Mouse (Mus musculus) heart, embryonic 14.5 days (tissue): ENCODE measurements at regions not wholly inside any gene's neighbourhood (a gene's known extent, or its start where the extent isn't known, plus 50 kb on each side); places are given as distances from the start of the nearest gene placed in this dataset.
A peak's percentile ranks its signal among the peaks of the same experiment; 100 is the strongest.

Source experiments
- ATAC-seq: fragments of 200-750 bp; cut with Nextera tagmentation; 2 replicates; pipeline ENCODE4 v1.8.0; 2017; ENCODE audit warnings: low read depth, moderate TSS enrichment; ENCODE audit not compliant: insufficient number of reproducible peaks, insufficient read depth, low FRiP score
- H3K27ac ChIP-seq, 2 experiments: fragments of 200-500 bp in 1 of 2; fragments of 300-500 bp in 1 of 2; sonication (generic) in 1 of 2; replicated peaks in 1 of 2; 2 replicates each; pipeline ENCODE4 v1.5.1; 2012 to 2014; ENCODE audit warnings: low read depth in 2 of 2, low read length in 2 of 2, control low read depth in 1 of 2, mild to moderate bottlenecking in 1 of 2, mixed read lengths in 1 of 2; ENCODE audit not compliant: control insufficient read depth in 1 of 2, insufficient read depth in 1 of 2
- H3K27me3 ChIP-seq: fragments of 300-500 bp; sonication (generic); 2 replicates; pipeline ENCODE4 v1.6.1; 2014; ENCODE audit warnings: mild to moderate bottlenecking, low read length, control low read depth; ENCODE audit not compliant: control insufficient read depth, insufficient read depth
- H3K36me3 ChIP-seq: fragments of 300-500 bp; sonication (generic); 2 replicates; pipeline ENCODE4 v1.6.1; 2014; ENCODE audit warnings: mild to moderate bottlenecking, control low read depth, low read length, mixed read lengths; ENCODE audit not compliant: control insufficient read depth, insufficient read depth
- H3K4me1 ChIP-seq, 2 experiments: fragments of 200-500 bp in 1 of 2; fragments of 300-500 bp in 1 of 2; sonication (generic) in 1 of 2; 2 replicates each; pipeline ENCODE4 v1.6.1; 2012 to 2014; ENCODE audit warnings: low read length in 2 of 2, control low read depth in 1 of 2, mixed read lengths in 1 of 2; ENCODE audit not compliant: control insufficient read depth in 2 of 2, insufficient read depth in 2 of 2
- H3K4me2 ChIP-seq: fragments of 300-500 bp; sonication (generic); 2 replicates; pipeline ENCODE4 v1.6.1; 2014; ENCODE audit warnings: mild to moderate bottlenecking, low read length
- H3K4me3 ChIP-seq, 2 experiments: fragments of 200-500 bp in 1 of 2; fragments of 300-500 bp in 1 of 2; sonication (generic) in 1 of 2; 2 replicates each; pipeline ENCODE4 v1.5.1; 2012 to 2014; ENCODE audit warnings: low read length in 2 of 2, mild to moderate bottlenecking in 2 of 2, control low read depth in 1 of 2, low read depth in 1 of 2, moderate library complexity in 1 of 2; ENCODE audit not compliant: control insufficient read depth in 1 of 2, insufficient read depth in 1 of 2
- H3K9ac ChIP-seq: fragments of 300-500 bp; sonication (generic); 2 replicates; pipeline ENCODE4 v1.6.1; 2014; ENCODE audit warnings: mild to moderate bottlenecking, low read length
- H3K9me3 ChIP-seq: fragments of 300-500 bp; sonication (generic); 2 replicates; pipeline ENCODE4 v1.6.1; 2016; ENCODE audit warnings: low read length, control low read depth; ENCODE audit not compliant: control insufficient read depth
- WGBS: fragments of 180-500 bp; shearing (Covaris S2); extraction: QIAGEN DNeasy Blood & Tissue Kit; methylation state at CpG from one replicate; pipeline ENCODE4 v1.1.7; 2014; 5-methylcytosine and 5-hydroxymethylcytosine counted together

DNA sequence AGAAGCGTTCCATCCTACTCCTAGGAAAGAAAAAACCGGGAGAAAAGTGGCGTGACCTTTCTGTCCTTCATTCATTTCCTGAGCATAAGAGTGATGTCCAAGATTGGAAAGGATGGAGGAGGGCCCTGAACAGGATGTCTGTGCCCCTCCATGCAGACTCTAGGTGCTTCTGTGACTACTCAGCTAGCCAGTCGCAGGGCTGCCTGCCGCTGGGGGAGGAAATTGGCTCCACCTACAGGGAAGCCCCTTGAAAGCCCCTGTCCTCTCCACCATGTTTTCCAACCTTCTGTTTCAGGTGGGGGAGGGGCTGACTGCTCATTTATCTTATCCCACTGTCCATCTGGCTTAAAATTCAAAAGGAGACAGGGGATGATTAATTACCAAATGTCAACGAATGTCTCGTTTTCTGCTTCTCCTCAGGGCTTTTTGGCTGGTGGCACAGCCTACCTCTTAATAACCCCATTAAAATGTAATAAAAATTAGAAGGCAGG lies 151.2 kb downstream of the Tgfb2 start:
- no peak for ATAC-seq
- 70% methylated on average over 7 of the region's 7 CpGs for WGBS
- Histone ChIP-seq H3K9ac (no peak overlapping the region), H3K4me2 (no peak overlapping the region), H3K4me1 (peaks cover 6 to 14% of the 10 kb centered on the region in 2 experiments; a peak in 3 of 4 replicates), H3K27ac (no peak overlapping the region), H3K4me3 (no peak overlapping the region), H3K36me3 (no peaks in the 10 kb centered on the region), H3K27me3 (peaks cover 4% of the 10 kb centered on the region; the same call in 1 of the 2 replicates), H3K9me3 (no peaks in the 10 kb centered on the region)

DNA sequence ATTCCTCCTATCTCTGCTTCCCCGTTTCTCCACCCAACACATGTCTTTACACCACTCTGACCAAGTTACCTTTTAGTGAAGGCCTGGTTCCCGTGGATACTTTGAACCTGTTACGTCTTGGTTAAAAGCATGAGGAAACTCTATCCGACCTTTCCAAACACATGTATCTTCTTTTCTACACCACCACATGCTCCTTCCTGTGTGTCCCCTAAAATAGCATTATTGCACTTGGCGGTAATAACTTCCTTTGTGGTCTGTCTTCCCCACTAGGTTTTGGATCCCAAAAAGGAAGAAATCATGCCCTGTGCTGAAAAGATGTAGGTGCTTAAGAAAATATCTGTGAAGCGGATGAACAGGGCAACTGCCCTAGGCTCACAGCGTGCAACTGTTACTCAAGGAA lies 153.1 kb downstream of the Tgfb2 start:
- no peaks in the 10 kb centered on the region for H3K36me3 ChIP-seq

DNA sequence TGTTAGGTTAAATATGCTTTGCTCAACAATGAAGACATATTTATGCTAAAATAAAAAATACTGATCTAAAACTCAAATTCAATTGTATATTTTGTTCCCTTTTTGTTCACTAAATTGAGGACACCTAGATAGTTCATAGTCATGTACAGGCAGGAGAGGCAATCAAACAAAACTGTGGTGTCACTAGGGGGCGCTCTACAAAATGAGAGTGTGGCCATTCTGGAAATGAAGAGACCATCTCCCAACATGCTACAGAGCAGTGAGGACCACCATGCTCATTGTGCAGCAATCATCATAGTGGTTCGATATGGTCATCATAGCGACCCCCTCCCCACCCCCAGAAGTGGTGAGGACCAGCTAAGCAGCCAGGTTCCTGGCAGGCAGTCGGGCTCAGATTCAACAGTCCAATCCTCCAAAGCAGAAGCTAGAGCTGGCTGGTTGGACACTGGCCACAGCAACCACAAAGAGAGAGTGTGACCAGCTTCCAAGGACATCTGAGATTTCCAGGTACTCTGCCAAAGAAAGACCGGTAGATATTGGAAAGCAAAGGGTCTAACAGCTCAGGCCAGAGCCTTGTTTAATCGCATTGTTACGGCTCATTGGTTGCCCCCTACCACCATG lies 155.4 kb downstream of the Tgfb2 start:
- Histone ChIP-seq H3K4me3 (no peak overlapping the region), H3K36me3 (no peaks in the 10 kb centered on the region), H3K4me2 (no peak overlapping the region), H3K9ac (no peak overlapping the region), H3K9me3 (no peaks in the 10 kb centered on the region), H3K27ac (no peak overlapping the region), H3K4me1 (peaks cover 5 to 7% of the 10 kb centered on the region in 2 experiments; a peak in 3 of 4 replicates), H3K27me3 (peaks cover 4% of the 10 kb centered on the region; the same call in 1 of the 2 replicates)
- no peak for ATAC-seq
- 83% methylated on average over 7 of the region's 7 CpGs for WGBS

More for the DNA sequence above, 153.1 kb downstream of the Tgfb2 start:
- Histone ChIP-seq H3K4me1 (peaks cover 6 to 14% of the 10 kb centered on the region in 2 experiments; a peak in 3 of 4 replicates), H3K27me3 (peaks cover 4% of the 10 kb centered on the region; the same call in 1 of the 2 replicates), H3K4me3 (no peak overlapping the region), H3K9me3 (no peaks in the 10 kb centered on the region), H3K9ac (no peak overlapping the region), H3K4me2 (no peak overlapping the region), H3K27ac (no peak overlapping the region)
- 82% methylated on average over 7 of the region's 7 CpGs for WGBS
- no peak for ATAC-seq

DNA sequence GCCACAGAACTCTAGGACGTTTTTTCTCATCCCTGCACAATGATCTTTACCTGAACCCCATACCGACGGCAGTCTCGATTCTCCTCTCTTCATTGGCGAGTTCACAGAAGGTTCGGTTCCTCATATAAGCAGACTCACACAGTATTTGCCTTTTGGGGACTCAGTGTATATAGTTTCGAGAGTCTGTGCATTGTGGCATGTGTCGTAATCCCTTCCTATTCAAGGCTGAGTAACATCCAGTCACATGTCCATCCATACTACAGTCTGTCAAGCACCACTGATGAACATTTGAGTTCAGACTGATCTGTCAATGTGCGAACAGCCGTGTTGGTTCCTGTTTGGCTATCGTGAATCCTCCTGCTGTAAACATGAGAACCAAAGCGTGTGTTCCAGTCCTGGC lies 156.6 kb downstream of the Tgfb2 start:
- WGBS = 90% methylated on average over 12 of the region's 12 CpGs
- peaks cover 2 to 3% of the 10 kb centered on the region in 2 experiments; a peak in 2 of 4 replicates for H3K4me1 ChIP-seq
- no peak overlapping the region for H3K27ac ChIP-seq
- ATAC-seq = no peak
- no peaks in the 10 kb centered on the region for H3K36me3 ChIP-seq
- H3K4me3 ChIP-seq = no peak overlapping the region
- H3K27me3 ChIP-seq = peaks cover 4% of the 10 kb centered on the region; the same call in 1 of the 2 replicates
- H3K9ac ChIP-seq = no peak overlapping the region
- H3K4me2 ChIP-seq = no peak overlapping the region
- no peaks in the 10 kb centered on the region for H3K9me3 ChIP-seq

DNA sequence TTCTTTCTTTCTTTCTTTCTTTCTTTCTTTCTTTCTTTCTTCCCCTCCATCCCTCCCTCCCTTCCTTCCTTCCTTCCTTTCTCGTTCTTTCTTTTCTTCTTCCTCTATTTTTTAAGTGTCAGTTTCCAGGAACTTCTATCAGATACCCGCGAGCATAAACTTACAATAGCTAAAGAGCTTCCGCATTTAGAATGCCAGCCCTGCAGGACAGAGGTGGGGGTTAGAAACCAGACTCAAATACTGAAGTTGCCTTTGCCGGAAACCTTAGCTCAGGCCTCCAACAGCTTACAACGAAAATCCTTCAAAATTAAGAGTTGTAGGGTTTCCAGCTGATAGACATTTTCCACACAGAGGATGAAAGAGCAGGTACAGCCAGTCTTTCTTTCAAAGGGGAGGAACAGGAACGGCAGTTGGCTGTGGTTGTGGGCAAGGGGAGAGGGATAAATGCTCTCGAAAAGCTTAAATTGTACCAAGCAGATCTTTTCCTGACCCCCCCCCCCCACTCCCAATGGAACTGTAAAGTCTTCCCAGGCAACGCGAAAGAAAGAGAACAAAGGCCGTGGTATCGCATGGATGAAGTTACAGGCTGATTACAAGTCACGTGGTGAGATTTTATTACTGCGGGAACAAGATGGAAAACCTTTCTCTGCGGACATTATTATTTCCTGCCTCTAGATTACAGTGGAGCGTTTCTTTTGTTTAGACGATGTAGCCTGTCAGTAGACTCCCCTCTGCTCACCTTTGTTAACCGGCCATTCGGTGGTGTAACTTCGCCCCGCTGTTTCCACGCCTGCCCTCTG lies 159.2 kb downstream of the Tgfb2 start:
- Histone ChIP-seq H3K27me3 (peaks cover 1% of the 10 kb centered on the region; the same call in 1 of the 2 replicates), H3K4me3 (no peak overlapping the region), H3K4me2 (peak overlapping the region; percentile 26; the same call in 1 of the 2 replicates), H3K36me3 (no peaks in the 10 kb centered on the region), H3K9me3 (no peaks in the 10 kb centered on the region), H3K27ac (no peak overlapping the region), H3K9ac (no peak overlapping the region), H3K4me1 (peaks cover 2 to 3% of the 10 kb centered on the region in 2 experiments; a peak in 2 of 4 replicates)
- 56% methylated on average over 22 of the region's 22 CpGs for WGBS
- no peak for ATAC-seq

DNA sequence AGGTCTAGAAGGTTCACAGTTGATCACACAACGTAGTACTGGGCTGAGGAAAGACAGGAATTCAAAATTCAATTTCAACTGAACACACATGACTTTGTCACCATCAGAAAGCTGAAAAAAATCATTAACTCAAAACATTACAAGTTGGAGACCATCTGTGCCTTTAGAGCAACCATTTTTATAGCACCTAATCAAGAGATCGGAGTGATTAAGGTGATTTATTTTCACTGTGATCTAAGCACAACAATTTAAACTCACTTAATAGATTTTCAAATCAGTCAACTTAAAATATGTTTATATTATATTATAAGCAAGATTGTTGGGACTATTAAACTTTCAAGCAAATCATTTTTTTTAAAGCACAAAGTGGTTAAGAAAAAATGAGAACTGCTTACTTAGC lies 165.7 kb downstream of the Tgfb2 start:
- no peak overlapping the region for H3K9ac ChIP-seq
- H3K4me2 ChIP-seq = no peak overlapping the region
- H3K4me1 ChIP-seq = no peaks in the 10 kb centered on the region
- no peak overlapping the region for H3K4me3 ChIP-seq
- no peaks in the 10 kb centered on the region for H3K36me3 ChIP-seq
- no peak overlapping the region for H3K27ac ChIP-seq
- ATAC-seq = no peak
- 86% methylated on average over 2 of the region's 2 CpGs for WGBS
- no peaks in the 10 kb centered on the region for H3K27me3 ChIP-seq
- peaks cover 3% of the 10 kb centered on the region for H3K9me3 ChIP-seq

DNA sequence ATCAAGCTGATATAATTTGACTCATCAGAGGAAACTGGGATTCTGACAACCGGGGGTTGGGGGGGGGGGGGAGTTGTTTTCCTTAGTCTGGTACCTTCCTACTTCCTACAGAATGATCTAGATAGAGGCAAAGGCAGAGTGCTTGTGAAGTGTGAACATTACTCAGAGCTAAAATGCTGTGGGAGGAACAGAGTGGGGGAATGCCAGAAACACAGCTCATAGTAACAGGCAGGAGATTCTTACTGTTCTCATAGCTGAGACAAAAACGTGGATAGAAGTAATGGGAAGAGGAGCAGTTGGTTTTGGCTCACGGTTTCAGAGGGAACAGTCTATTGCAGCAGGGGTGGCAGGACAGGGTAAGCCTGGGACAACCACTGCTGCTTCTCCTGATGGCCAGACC lies 167.6 kb downstream of the Tgfb2 start:
- no peak overlapping the region for H3K4me3 ChIP-seq
- 76% methylated on average over 3 of the region's 3 CpGs for WGBS
- H3K27ac ChIP-seq = no peak overlapping the region
- no peak for ATAC-seq
- no peaks in the 10 kb centered on the region for H3K4me1 ChIP-seq
- H3K9me3 ChIP-seq = peaks cover 3% of the 10 kb centered on the region
- no peaks in the 10 kb centered on the region for H3K36me3 ChIP-seq
- H3K4me2 ChIP-seq = no peak overlapping the region
- no peak overlapping the region for H3K9ac ChIP-seq
- H3K27me3 ChIP-seq = no peaks in the 10 kb centered on the region
